In genomic region chr1:167817028-167817427, GRCm38 (mm10) we compare ENCODE assay signal across 21 mouse cellular contexts.
DNase-seq lines count a peak whose midpoint lies in the region; ATAC-seq lines count a peak whose summit lies in the region.
"Had no signal": no experiment of that assay in that cellular context is flagged by ENCODE, and none has a peak within 500 bp of the region (broad histone marks: within the 10 kb centered on the region; RNA-seq: fewer than 3 reads in every experiment).

No protein-coding gene starts in this region.

- no peak for ATAC-seq in midbrain, embryonic 14.5 days (ENCODE audit: low FRiP score, low TSS enrichment)
- ATAC-seq in midbrain, embryonic 15.5 days (replicated peaks) = no peak
- ATAC-seq in forebrain, embryonic 14.5 days = peak; percentile 55

- DNase-seq in heart, embryonic 10.5 days (ENCODE audit: low spot score) = peak; percentile 22
- DNase-seq in heart, postnatal 14 days = no peak
- peak; percentile 41 for DNase-seq in midbrain, embryonic 14.5 days
- peak; percentile 61 for DNase-seq in forebrain, embryonic 14.5 days (ENCODE audit: low spot score)
- no peak for DNase-seq in layer of hippocampus, adult 8-10 months (ENCODE audit: low spot score in 2 of 2)
- no peak for DNase-seq in spleen, adult 12 weeks (ENCODE audit: low spot score)
- DNase-seq: B cell, adult 2 months; cerebellum, adult 18-20 months; cerebellum, postnatal 25 days; embryo, embryonic 11 days; gastrocnemius, postnatal 10 days; heart, adult 2 months; kidney, adult 11 months; thymus, adult 2 months had no signal

- no peaks in the 10 kb centered on the region for H3K27me3 ChIP-seq in heart, embryonic 10.5 days (ENCODE audit: insufficient read depth, poor library complexity, severe bottlenecking)
- no peaks in the 10 kb centered on the region; the same call in 1 of the 2 replicates for H3K27me3 ChIP-seq in midbrain, embryonic 14.5 days (ENCODE audit: control insufficient read depth, insufficient read depth, low read length)
- no peaks in the 10 kb centered on the region for H3K27me3 ChIP-seq in midbrain, embryonic 15.5 days (replicated peaks)
- H3K27me3 ChIP-seq in forebrain, embryonic 14.5 days (replicated peaks; ENCODE audit: control insufficient read depth, insufficient read depth, low read length) = no peaks in the 10 kb centered on the region
- H3K27me3 ChIP-seq: heart, embryonic 15.5 days; hindbrain, embryonic 12.5 days; lung, embryonic 15.5 days had no signal

- H3K27ac ChIP-seq in heart, embryonic 10.5 days = no peak overlapping the region
- no peak overlapping the region for H3K27ac ChIP-seq in midbrain, embryonic 14.5 days (replicated peaks; ENCODE audit: low read depth, low read length)
- no peak overlapping the region for H3K27ac ChIP-seq in midbrain, embryonic 15.5 days
- H3K27ac ChIP-seq in forebrain, embryonic 14.5 days (ENCODE audit: low read depth, low read length) = no peak overlapping the region
- H3K27ac ChIP-seq: heart, adult 2 months; heart, embryonic 15.5 days; hindbrain, embryonic 12.5 days; kidney, postnatal 0 days; liver, embryonic 14.5 days; lung, embryonic 15.5 days; macrophage had no signal

- H3K9me3 ChIP-seq in heart, embryonic 10.5 days = no peaks in the 10 kb centered on the region
- H3K9me3 ChIP-seq in midbrain, embryonic 14.5 days (ENCODE audit: control insufficient read depth, low read length) = no peaks in the 10 kb centered on the region
- H3K9me3 ChIP-seq in midbrain, embryonic 15.5 days = no peaks in the 10 kb centered on the region
- no peaks in the 10 kb centered on the region for H3K9me3 ChIP-seq in forebrain, embryonic 14.5 days (replicated peaks; ENCODE audit: control insufficient read depth, low read length)
- H3K9me3 ChIP-seq: heart, embryonic 15.5 days; hindbrain, embryonic 12.5 days; lung, embryonic 15.5 days had no signal

- H3K36me3 ChIP-seq in heart, embryonic 10.5 days = no peaks in the 10 kb centered on the region
- H3K36me3 ChIP-seq in midbrain, embryonic 14.5 days (ENCODE audit: control insufficient read depth, insufficient read depth, low read length) = no peaks in the 10 kb centered on the region
- no peaks in the 10 kb centered on the region for H3K36me3 ChIP-seq in midbrain, embryonic 15.5 days (replicated peaks)
- H3K36me3 ChIP-seq in forebrain, embryonic 14.5 days (ENCODE audit: control insufficient read depth, insufficient read depth, low read length) = no peaks in the 10 kb centered on the region
- H3K36me3 ChIP-seq: heart, embryonic 15.5 days; hindbrain, embryonic 12.5 days; lung, embryonic 15.5 days had no signal

- 65% methylated on average over 6 of the region's 6 CpGs for WGBS in heart, embryonic 10.5 days
- WGBS in midbrain, embryonic 14.5 days = 27% methylated on average over 6 of the region's 6 CpGs
- 27% methylated on average over 6 of the region's 6 CpGs for WGBS in midbrain, embryonic 15.5 days
- WGBS in forebrain, embryonic 14.5 days = 14% methylated on average over 6 of the region's 6 CpGs

- no peak overlapping the region for H3K4me3 ChIP-seq in heart, embryonic 10.5 days
- no peak overlapping the region for H3K4me3 ChIP-seq in midbrain, embryonic 14.5 days (replicated peaks; ENCODE audit: low read depth, low read length)
- no peak overlapping the region for H3K4me3 ChIP-seq in midbrain, embryonic 15.5 days
- no peak overlapping the region for H3K4me3 ChIP-seq in forebrain, embryonic 14.5 days (ENCODE audit: low read depth, low read length)
- H3K4me3 ChIP-seq: heart, adult 2 months; heart, embryonic 15.5 days; hindbrain, embryonic 12.5 days; lung, embryonic 15.5 days had no signal

- intact Hi-C loops in heart, postnatal 14 days (cut with DNase I) = no loop called here

- peaks cover 8% of the 10 kb centered on the region for H3K4me1 ChIP-seq in heart, embryonic 10.5 days
- H3K4me1 ChIP-seq in midbrain, embryonic 14.5 days (ENCODE audit: control insufficient read depth, insufficient read depth, low read length) = 0 out of 2 replicates have a peak, but pooled peaks cover 4% of the 10 kb centered on the region
- H3K4me1 ChIP-seq in midbrain, embryonic 15.5 days = peaks cover 7% of the 10 kb centered on the region; the same call in 1 of the 2 replicates
- H3K4me1 ChIP-seq in forebrain, embryonic 14.5 days (ENCODE audit: control insufficient read depth, insufficient read depth, low read length) = peaks cover 6% of the 10 kb centered on the region; the same call in 1 of the 2 replicates
- H3K4me1 ChIP-seq: heart, embryonic 15.5 days; lung, embryonic 15.5 days had no signal

- no peak overlapping the region for H3K9ac ChIP-seq in midbrain, embryonic 14.5 days (replicated peaks; ENCODE audit: low read length)
- no peak overlapping the region for H3K9ac ChIP-seq in midbrain, embryonic 15.5 days
- no peak overlapping the region for H3K9ac ChIP-seq in forebrain, embryonic 14.5 days (ENCODE audit: low read length)
- H3K9ac ChIP-seq: heart, embryonic 15.5 days; hindbrain, embryonic 12.5 days; liver, embryonic 14.5 days; lung, embryonic 15.5 days had no signal

- no peak overlapping the region for H3K4me2 ChIP-seq in midbrain, embryonic 14.5 days (ENCODE audit: low read length)
- no peak overlapping the region for H3K4me2 ChIP-seq in midbrain, embryonic 15.5 days
- no peak overlapping the region for H3K4me2 ChIP-seq in forebrain, embryonic 14.5 days (ENCODE audit: low read length)
- H3K4me2 ChIP-seq: heart, embryonic 15.5 days; hindbrain, embryonic 12.5 days; lung, embryonic 15.5 days had no signal

Comparison
In these comparisons a context has a peak if more than half of its experiments do, and no peak if none do; other contexts are left out.
1. DNase-seq: peak in heart, embryonic 10.5 days (single experiment), midbrain, embryonic 14.5 days (single experiment) and forebrain, embryonic 14.5 days (single experiment); none in heart, postnatal 14 days (0 of 2), layer of hippocampus, adult 8-10 months (0 of 2) and spleen, adult 12 weeks (single experiment).